Mouse (Mus musculus) limb, embryonic 14.5 days (tissue): Measurements from ENCODE around the gene H1foo. TPM values are rescaled to one million over a fixed set of nuclear protein-coding genes. Genes with fewer than 3 reads are reported as not detected.

ENCODE experiments used
- ATAC-seq: fragments of 200-750 bp; cut with Nextera tagmentation; 2 replicates; pipeline ENCODE4 v1.8.0; 2017; ENCODE audit warnings: low read depth, moderate number of reproducible peaks, moderate TSS enrichment; ENCODE audit not compliant: low FRiP score
- DNase-seq: peaks from one replicate; pipeline ENCODE4 v3.0.0-alpha.2; 2015; ENCODE audit warnings: low spot score
- H3K27ac ChIP-seq: fragments of 300-500 bp; sonication (generic); replicated peaks from 2 replicates; pipeline ENCODE4 v1.5.1; 2014; ENCODE audit warnings: low read depth, mild to moderate bottlenecking, low read length, moderate library complexity, mixed read lengths
- H3K27me3 ChIP-seq: fragments of 300-500 bp; sonication (generic); 2 replicates; pipeline ENCODE4 v1.6.1; 2014; ENCODE audit warnings: low read length, mixed read lengths; ENCODE audit not compliant: control insufficient read depth, insufficient read depth
- H3K36me3 ChIP-seq: fragments of 300-500 bp; sonication (generic); 2 replicates; pipeline ENCODE4 v1.6.1; 2014; ENCODE audit warnings: mild to moderate bottlenecking, low read length, moderate library complexity, mixed read lengths; ENCODE audit not compliant: control insufficient read depth, insufficient read depth
- H3K4me1 ChIP-seq: fragments of 300-500 bp; sonication (generic); 2 replicates; pipeline ENCODE4 v1.6.1; 2014; ENCODE audit warnings: antibody characterized with exemption, low read length, mixed read lengths; ENCODE audit not compliant: control insufficient read depth, insufficient read depth
- H3K4me2 ChIP-seq: fragments of 300-500 bp; sonication (generic); replicated peaks from 2 replicates; pipeline ENCODE4 v1.6.1; 2014; ENCODE audit warnings: low read depth, mild to moderate bottlenecking, low read length, moderate library complexity; ENCODE audit not compliant: severe bottlenecking
- H3K4me3 ChIP-seq: fragments of 300-500 bp; sonication (generic); replicated peaks from 2 replicates; pipeline ENCODE4 v1.5.1; 2014; ENCODE audit warnings: low read length
- H3K9ac ChIP-seq: fragments of 300-500 bp; sonication (generic); 2 replicates; pipeline ENCODE4 v1.6.1; 2014; ENCODE audit warnings: mild to moderate bottlenecking, low read depth, low read length, moderate library complexity; ENCODE audit not compliant: severe bottlenecking
- H3K9me3 ChIP-seq: fragments of 300-500 bp; sonication (generic); 2 replicates; pipeline ENCODE4 v1.6.1; 2016; ENCODE audit warnings: low read length; ENCODE audit not compliant: control insufficient read depth
- POLR2A ChIP-seq: fragments of 200-500 bp; IDR thresholded peaks from 2 replicates; pipeline ENCODE4 v1.8.0; 2012; ENCODE audit warnings: inconsistent platforms, mild to moderate bottlenecking, moderate library complexity, borderline replicate concordance; ENCODE audit not compliant: insufficient read depth, insufficient read length; ENCODE audit errors: extremely low read depth
- WGBS: fragments of 180-500 bp; shearing (Covaris S2); extraction: QIAGEN DNeasy Blood & Tissue Kit; methylation state at CpG from one replicate; pipeline ENCODE4 v1.1.7; 2014; 5-methylcytosine and 5-hydroxymethylcytosine counted together
- polyA plus RNA-seq, 2 experiments: library from polyadenylated mRNA; depleted of rRNA in 1 of 2; stranded (reverse) in 1 of 2; unstranded in 1 of 2; fragments of >200 nt; fragmentation: Nextera tagmentation in 1 of 2; extraction: Ambion mirVana in 1 of 2; gene quantifications; 2 replicates each; pipeline versions ENCODE4 v1.2.1 to v1.2.3; 2012 to 2014

H1foo gene
- polyA plus RNA-seq, 2 experiments, result not detected

DNA sequence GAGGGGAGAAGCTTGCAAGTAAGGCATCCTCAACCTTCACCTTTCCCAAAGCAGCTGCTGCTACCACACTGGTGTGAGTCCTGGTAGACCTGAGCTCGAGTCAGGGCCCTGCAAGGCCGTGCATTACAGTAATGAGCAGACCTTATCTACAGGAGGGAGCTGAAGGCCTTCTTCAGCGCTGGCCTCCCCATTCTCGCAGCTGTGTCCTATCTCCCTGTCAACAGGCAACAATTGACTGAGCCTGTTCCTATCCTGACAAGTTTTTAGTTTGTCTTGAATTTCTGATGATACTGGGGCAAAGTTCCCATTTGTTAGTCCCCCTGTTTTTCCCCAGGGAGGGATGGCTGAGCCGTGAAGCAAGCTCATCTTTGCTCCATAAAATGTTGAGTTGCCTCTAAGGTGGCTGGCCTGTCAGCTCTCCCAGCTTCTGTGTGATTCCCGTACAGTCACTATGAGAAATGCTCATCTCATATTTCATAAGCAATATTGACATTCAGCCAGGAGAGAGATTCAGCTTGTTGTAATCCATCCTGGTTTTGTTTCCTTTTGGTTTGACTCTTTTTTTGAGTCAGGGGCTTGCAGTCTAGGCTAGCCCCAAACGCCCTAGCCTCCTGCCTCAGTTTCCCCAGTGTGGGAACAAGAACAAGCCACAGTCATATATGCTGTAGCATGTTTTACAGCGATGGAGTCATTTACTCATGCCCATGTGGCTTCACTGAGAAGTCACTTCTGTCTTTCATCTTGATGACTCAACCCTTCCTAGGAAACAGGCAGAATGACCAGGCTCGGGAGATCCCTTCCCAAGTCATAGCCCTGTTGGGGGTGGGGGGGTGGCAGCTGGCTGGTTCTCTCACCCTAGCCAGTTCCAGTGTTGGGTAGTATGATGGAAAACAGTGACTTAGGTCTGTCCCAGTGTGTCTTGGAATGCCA is 975 bp upstream of the H1foo start:
- H3K9ac ChIP-seq, result no peak overlapping the region
- TF ChIP-seq POLR2A, result no peak
- H3K27ac ChIP-seq, result no peak overlapping the region
- DNase-seq (no peak), ATAC-seq (no peak)
- H3K4me1 ChIP-seq, result no peaks in the 10 kb centered on the region
- no peaks in the 10 kb centered on the region for H3K36me3 ChIP-seq
- no peaks in the 10 kb centered on the region for H3K9me3 ChIP-seq
- no peak overlapping the region for H3K4me2 ChIP-seq
- 67% methylated on average over 9 of the region's 9 CpGs for WGBS
- no peaks in the 10 kb centered on the region for H3K27me3 ChIP-seq
- H3K4me3 ChIP-seq, result no peak overlapping the region

DNA sequence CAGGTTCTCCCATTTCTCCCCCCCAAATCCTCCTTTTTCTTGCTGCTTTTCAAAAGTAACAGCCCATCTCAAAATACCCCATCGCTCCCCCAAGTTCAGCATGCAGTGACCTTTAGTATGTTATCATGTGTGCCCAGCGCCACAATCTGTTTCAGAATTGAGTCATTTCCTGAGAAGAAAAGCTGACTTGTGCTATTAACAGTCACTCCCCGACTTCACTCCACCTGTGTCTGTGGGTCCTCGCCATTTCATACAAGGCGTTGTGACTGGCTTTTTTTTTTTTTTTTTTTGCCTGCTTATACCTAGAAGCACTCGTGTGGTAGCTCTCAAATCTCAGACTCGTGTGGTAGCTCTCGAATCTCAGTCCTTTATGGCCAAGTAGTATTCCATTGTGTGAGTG is 895 bp downstream of the H1foo start:
- H3K36me3 ChIP-seq, result no peaks in the 10 kb centered on the region
- no peak overlapping the region for H3K27ac ChIP-seq
- no peaks in the 10 kb centered on the region for H3K27me3 ChIP-seq
- TF ChIP-seq POLR2A, result no peak
- H3K4me3 ChIP-seq, result no peak overlapping the region
- no peaks in the 10 kb centered on the region for H3K9me3 ChIP-seq
- H3K4me2 ChIP-seq, result no peak overlapping the region
- H3K9ac ChIP-seq, result no peak overlapping the region; the same call in 1 of the 2 replicates
- DNase-seq, result no peak
- 79% methylated on average over 8 of the region's 8 CpGs for WGBS
- H3K4me1 ChIP-seq, result no peaks in the 10 kb centered on the region
- ATAC-seq, result no peak

DNA sequence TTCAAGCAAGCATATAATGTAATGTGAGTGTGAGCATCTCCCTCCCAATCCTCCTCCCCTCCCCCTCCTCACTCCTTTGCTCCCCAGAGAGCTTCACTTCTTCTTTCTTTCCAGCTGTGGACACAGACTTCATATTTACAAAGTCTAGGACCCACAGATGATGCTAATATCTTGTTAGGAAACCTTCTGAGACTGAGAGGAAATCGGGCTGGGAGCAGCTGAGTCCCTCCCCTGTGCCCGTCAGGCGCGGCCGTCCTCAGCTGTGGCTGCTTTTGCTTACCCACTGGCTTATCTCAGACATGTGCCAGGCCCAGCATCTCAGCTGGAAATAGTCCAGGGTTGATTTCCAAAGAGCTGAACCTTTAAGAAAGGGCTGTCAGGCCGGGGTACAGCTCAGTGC is 1.7 kb downstream of the H1foo start:
- no peak overlapping the region for H3K27ac ChIP-seq
- TF ChIP-seq POLR2A, result no peak
- no peaks in the 10 kb centered on the region for H3K27me3 ChIP-seq
- no peak overlapping the region for H3K4me2 ChIP-seq
- H3K36me3 ChIP-seq, result no peaks in the 10 kb centered on the region
- no peak overlapping the region for H3K9ac ChIP-seq
- H3K4me3 ChIP-seq, result no peak overlapping the region
- no peaks in the 10 kb centered on the region for H3K9me3 ChIP-seq
- DNase-seq (no peak), ATAC-seq (no peak)
- H3K4me1 ChIP-seq, result no peaks in the 10 kb centered on the region
- WGBS, result 68% methylated on average over 6 of the region's 6 CpGs

DNA sequence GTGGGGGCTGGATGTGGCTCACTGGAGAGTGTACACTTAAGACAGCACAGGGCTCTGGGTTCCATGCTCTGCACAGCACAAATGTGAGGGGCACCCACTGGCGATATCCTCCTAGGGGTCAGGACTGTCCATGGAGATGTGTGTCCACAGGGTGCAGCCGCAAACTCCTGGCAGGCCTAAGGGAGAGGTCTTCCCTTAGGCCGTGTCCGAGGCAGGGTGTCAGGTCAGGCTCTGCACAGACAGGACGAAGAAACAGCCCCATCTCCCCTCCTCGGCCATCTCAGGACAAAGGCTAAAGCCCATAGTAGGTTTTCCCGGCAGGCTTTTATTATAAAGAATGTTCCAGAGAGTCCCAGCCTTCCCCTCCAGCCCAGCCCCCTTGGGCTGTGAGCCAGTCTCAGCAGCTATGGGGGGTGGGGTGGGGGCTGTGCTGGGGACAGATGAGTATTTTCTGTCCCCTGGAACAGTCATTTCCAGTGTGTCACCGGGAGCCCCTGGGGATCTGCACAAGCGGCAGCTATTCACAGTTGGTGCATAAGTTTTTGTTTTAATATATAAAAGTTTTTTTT is 9.9 kb downstream of the H1foo start:
- H3K27ac ChIP-seq, result no peak overlapping the region
- ATAC-seq (no peak), DNase-seq (no peak)
- H3K9ac ChIP-seq, result no peak overlapping the region
- no peaks in the 10 kb centered on the region for H3K27me3 ChIP-seq
- no peaks in the 10 kb centered on the region for H3K9me3 ChIP-seq
- 78% methylated on average over 9 of the region's 9 CpGs for WGBS
- H3K36me3 ChIP-seq, result no peaks in the 10 kb centered on the region
- TF ChIP-seq POLR2A, result no peak
- H3K4me3 ChIP-seq, result no peak overlapping the region
- H3K4me2 ChIP-seq, result no peak overlapping the region
- H3K4me1 ChIP-seq, result peaks cover 22% of the 10 kb centered on the region

DNA sequence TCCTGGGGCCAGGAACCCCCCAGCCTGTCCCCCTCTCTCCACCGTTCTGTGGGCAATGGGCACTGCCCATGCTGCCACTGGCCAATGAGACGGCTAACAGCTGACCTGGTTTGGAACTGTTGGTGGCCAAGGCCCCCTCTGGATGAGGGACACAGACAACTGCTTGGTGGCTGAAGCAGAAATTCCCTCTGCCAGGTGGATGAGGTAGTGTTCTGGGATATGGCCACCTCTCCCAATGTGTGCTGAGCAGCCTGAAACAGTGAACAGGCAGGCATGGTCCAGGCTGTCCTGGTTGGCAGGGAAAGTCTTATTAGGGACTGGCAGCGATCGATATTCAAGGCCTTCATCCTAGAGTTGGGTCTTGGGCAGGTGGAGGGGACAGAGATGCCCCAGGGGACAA is 10.4 kb downstream of the H1foo start:
- H3K9ac ChIP-seq, result no peak overlapping the region
- DNase-seq, result no peak
- H3K36me3 ChIP-seq, result no peaks in the 10 kb centered on the region
- no peak for ATAC-seq
- H3K4me1 ChIP-seq, result peaks cover 23% of the 10 kb centered on the region
- 94% methylated on average over 4 of the region's 4 CpGs for WGBS
- H3K27me3 ChIP-seq, result no peaks in the 10 kb centered on the region
- H3K27ac ChIP-seq, result no peak overlapping the region
- H3K4me3 ChIP-seq, result no peak overlapping the region
- TF ChIP-seq POLR2A, result no peak
- no peak overlapping the region for H3K4me2 ChIP-seq
- H3K9me3 ChIP-seq, result no peaks in the 10 kb centered on the region
